Mouse (Mus musculus) cerebellum, adult 2 months (tissue): ENCODE data around the gene Vwa8. TPM values are rescaled to one million over a fixed set of nuclear protein-coding genes. Genes with fewer than 3 reads are reported as not detected.

ENCODE experiments used
- DNase-seq, 2 experiments: peaks; one replicate each; pipeline ENCODE4 v3.0.0; 2021
- H3K27ac ChIP-seq: fragments of 200-500 bp; 2 replicates; pipeline ENCODE4 v1.5.1; 2012; ENCODE audit warnings: low read length, control low read depth, inconsistent platforms; ENCODE audit not compliant: insufficient read depth
- H3K27me3 ChIP-seq: fragments of 200-500 bp; 2 replicates; pipeline ENCODE4 v1.6.1; 2012; ENCODE audit warnings: inconsistent platforms, mild to moderate bottlenecking, low read length, moderate library complexity; ENCODE audit not compliant: control insufficient read depth, insufficient read depth
- H3K4me1 ChIP-seq: fragments of 200-500 bp; 2 replicates; pipeline ENCODE4 v1.6.1; 2011; ENCODE audit warnings: low read length; ENCODE audit not compliant: control insufficient read depth, insufficient read depth
- H3K4me3 ChIP-seq: fragments of 200-500 bp; replicated peaks from 2 replicates; pipeline ENCODE3; 2011; ENCODE audit warnings: mild to moderate bottlenecking, low read depth, low read length, control low read depth; ENCODE audit not compliant: insufficient read depth
- CTCF ChIP-seq: fragments of 200-500 bp; IDR thresholded peaks from 2 replicates; pipeline ENCODE4 v1.5.1; 2011; ENCODE audit warnings: low read depth, mild to moderate bottlenecking, control low read depth, low read length, moderate library complexity, borderline replicate concordance; ENCODE audit not compliant: insufficient read depth
- POLR2A ChIP-seq: fragments of 200-500 bp; IDR thresholded peaks from 2 replicates; pipeline ENCODE4 v1.6.1; 2011; ENCODE audit warnings: low read length, control low read depth, borderline replicate concordance; ENCODE audit not compliant: insufficient read depth
- WGBS: fragments of 180-500 bp; shearing (Covaris S2); methylation state at CpG from one replicate; pipeline ENCODE4 v1.1.7; 2018; 5-methylcytosine and 5-hydroxymethylcytosine counted together
- polyA plus RNA-seq: library from polyadenylated mRNA; depleted of rRNA; stranded (reverse); fragments of >200 nt; gene quantifications from 2 replicates; pipeline ENCODE4 v1.2.3, GENCODE M21; 2012

Gene Vwa8
- polyA plus RNA-seq, 1 experiment: 46.7 TPM

DNA sequence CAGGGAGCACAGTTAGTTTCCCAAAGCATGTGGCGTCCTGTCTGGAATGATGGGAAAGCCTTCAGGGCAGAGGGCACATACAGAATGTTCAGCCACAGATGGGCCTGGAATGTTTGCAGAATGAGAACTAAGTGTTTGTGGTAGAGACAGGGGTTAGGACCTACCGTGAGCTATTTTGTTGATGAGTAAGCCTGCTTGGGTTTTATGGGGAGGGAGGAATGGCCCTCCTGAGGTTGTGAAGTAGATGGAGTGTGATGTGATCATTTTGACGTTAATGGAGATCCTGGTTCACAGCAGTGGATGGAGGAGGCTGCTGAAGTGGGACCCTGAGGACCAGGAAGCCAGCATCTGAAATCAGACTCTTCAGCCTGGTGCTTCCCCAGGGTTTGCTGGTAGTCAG lies 86.9 kb downstream of the Vwa8 start:
- Histone ChIP-seq H3K4me1 (no peaks in the 10 kb centered on the region), H3K4me3 (no peak overlapping the region), H3K27me3 (no peaks in the 10 kb centered on the region), H3K27ac (no peak overlapping the region)
- 61% methylated on average over 3 of the region's 3 CpGs for WGBS
- no peak for DNase-seq
- no peak for TF ChIP-seq CTCF
- TF ChIP-seq POLR2A: no peak

DNA sequence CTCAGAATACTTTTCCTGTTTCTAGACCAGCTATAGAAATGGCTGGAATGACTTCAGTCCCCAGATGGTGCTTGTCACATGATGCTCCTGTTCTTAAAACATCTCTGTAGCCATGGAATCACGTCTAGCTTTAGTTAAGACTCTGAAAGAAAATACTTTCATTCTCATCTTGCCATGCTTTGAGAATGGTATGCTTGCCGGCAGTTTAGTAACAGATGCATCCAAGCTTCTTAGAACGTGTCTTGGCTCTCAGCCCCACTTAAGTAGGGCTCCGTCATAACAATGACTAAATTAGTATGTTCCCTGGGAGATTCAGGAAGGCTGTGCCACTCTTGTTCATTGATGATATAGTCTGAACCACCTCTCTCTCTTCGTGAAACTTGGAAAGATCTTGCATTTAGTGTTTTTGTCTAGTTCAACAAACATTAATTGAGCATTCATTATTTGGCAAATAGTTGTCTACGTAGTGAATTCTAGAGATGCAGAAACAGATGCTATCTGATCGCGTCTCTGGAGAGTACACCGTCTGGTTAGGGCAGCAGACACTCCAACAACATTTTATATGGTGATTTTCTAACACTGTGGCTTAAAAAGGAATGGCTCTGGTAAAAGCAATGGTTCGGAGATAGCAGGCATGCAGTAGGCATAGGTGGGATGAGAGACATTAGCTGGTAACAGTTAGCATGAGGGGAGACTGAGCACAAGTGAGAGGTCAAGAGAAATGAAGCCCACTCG lies 93.1 kb downstream of the Vwa8 start:
- Histone ChIP-seq H3K27ac (no peak overlapping the region), H3K4me1 (no peaks in the 10 kb centered on the region), H3K4me3 (no peak overlapping the region), H3K27me3 (no peaks in the 10 kb centered on the region)
- 26% methylated on average over 11 of the region's 11 CpGs for WGBS
- TF ChIP-seq POLR2A: no peak
- TF ChIP-seq CTCF: no peak
- DNase-seq: peak in 1 of 2 experiments; percentile 18

DNA sequence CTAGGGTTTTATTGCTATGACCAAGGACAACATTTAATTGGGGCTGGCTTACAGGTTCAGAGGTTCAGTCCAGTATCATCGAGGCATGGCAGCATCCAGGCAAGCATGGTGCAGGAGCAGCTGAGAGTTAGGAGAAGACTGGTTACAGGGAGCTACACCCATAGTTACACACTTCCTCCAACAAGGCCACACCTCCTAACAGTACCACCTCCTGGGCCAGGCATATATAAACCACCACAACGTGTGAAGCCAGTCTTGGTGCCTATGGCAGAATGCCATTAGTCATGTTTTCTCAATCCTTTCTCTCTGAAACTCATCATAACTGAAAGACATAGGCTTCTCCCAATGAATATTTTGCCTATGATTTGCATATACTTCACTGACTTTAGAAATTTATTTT lies 106.9 kb downstream of the Vwa8 start:
- Histone ChIP-seq H3K27me3 (no peaks in the 10 kb centered on the region), H3K27ac (no peak overlapping the region), H3K4me3 (no peak overlapping the region), H3K4me1 (no peaks in the 10 kb centered on the region)
- no peak for TF ChIP-seq CTCF
- no peak for TF ChIP-seq POLR2A
- no peak for DNase-seq
- WGBS: 56% methylated on average over 2 of the region's 2 CpGs

DNA sequence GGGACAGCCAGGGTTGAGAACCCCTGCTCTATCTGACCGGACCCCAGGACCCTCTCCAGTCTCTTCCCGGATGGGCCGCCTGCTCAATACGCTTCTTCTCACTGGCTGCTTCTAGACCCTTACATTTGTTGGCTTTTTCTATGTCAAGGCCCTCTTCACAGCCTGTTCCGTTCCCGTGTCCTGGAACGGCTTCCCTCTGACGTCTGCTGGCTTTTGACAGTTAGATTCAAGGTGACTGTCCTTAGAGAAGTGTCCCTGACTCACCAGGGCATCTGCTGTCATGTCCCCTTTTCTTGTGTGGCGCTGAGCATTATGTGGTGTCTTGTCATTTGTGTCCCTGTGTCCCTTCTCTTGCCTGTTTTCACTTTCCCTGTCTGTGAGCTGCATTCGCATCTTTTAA lies 121.8 kb downstream of the Vwa8 start:
- TF ChIP-seq POLR2A (no peak), CTCF (no peak)
- H3K27me3 ChIP-seq: no peaks in the 10 kb centered on the region
- WGBS: 92% methylated on average over 10 of the region's 10 CpGs
- no peak for DNase-seq
- H3K27ac ChIP-seq: no peak overlapping the region
- H3K4me1 ChIP-seq: no peaks in the 10 kb centered on the region
- H3K4me3 ChIP-seq: no peak overlapping the region

DNA sequence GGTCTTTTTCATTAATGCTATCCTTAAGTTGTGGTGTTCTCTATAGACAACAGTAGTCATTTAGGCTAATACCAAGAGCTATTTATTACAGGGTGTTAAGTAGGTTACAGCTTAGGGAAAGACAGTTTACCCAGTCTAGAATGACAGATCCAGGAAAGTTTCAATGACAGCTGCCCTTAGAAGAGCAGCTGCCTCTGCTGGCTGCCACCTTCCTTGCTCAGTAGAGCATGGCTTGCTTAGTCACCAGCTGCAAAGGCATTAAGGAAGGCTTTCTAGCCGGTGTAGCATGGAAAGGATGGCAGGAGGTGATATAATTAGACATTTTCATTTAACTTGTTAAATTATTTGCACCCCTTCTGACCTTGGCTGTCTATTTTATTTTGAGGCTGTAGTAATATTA lies 123.6 kb downstream of the Vwa8 start:
- Histone ChIP-seq H3K4me3 (no peak overlapping the region), H3K4me1 (no peaks in the 10 kb centered on the region), H3K27ac (no peak overlapping the region), H3K27me3 (no peaks in the 10 kb centered on the region)
- WGBS: 11% methylated on average over 1 of the region's 1 CpGs
- DNase-seq: no peak
- TF ChIP-seq CTCF: no peak
- no peak for TF ChIP-seq POLR2A

DNA sequence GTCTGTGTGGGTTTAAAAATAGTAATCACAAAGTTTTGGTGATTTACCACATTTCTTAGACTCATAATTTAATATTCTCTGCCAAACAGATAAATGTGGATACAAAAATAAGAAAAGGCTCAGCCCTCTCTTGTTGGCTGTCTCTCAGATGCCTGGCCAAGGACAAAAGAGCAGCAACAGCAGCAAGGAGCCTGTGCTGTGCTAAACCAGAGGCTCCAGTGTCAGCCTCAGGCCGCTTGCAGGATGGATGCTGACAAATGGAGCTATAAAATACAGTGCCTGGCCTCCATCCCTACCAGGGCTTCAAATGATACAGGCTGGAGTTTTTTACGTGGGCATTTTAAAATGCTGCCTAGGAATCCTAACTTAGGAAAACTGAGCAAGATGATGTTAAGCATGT lies 134.3 kb downstream of the Vwa8 start:
- TF ChIP-seq CTCF (no peak), POLR2A (no peak)
- no peak overlapping the region for H3K27ac ChIP-seq
- WGBS: 83% methylated on average over 2 of the region's 2 CpGs

DNA sequence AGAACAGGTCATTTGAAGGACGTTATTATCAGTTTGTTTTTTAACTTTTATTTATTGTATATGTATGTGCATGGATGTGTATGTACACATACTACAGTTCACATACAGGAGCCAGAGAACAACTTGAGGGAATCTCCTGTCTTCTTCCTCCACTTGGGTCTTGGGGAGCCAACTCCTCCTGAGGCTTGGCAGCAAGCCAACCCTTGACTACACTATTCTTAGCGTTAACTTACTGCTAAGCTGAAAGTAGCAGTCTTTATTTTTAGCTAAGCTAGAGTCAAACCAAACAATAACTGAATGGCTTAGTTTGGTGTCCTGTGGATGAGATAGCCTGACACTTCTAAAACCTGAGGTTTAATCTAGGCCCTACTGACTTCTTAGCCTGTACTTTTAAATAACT lies 135.4 kb downstream of the Vwa8 start:
- Histone ChIP-seq H3K27me3 (no peaks in the 10 kb centered on the region), H3K4me3 (no peak overlapping the region), H3K27ac (no peak overlapping the region), H3K4me1 (no peaks in the 10 kb centered on the region)
- no peak for DNase-seq
- TF ChIP-seq CTCF (no peak), POLR2A (no peak)
- 46% methylated on average over 2 of the region's 2 CpGs for WGBS

More for the DNA sequence above, 134.3 kb downstream of the Vwa8 start:
- H3K4me3 ChIP-seq: no peak overlapping the region
- no peaks in the 10 kb centered on the region for H3K4me1 ChIP-seq
- H3K27me3 ChIP-seq: no peaks in the 10 kb centered on the region
- DNase-seq: no peak

DNA sequence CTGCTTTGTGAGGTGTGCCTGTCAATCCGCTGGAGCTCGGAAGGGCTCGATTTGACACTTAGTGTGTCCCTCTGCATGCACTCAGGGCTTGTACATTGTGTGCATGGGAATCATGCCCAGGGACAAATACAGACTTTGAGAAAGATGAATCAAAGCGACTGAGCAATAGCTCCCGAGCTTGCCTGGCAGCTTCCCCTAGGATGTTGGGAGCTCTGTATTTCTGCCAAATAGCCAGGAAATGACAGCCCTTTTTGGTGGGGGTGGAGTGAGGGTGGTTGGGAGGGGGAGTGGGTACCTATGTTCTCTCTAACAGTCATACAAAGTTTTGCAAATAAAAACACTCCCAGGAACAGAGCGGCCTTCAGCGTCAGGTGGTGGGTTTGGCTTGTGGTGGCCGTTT lies 138.7 kb downstream of the Vwa8 start:
- Histone ChIP-seq H3K4me1 (no peaks in the 10 kb centered on the region), H3K4me3 (no peak overlapping the region), H3K27me3 (no peaks in the 10 kb centered on the region), H3K27ac (no peak overlapping the region)
- WGBS: 53% methylated on average over 8 of the region's 8 CpGs
- no peak for DNase-seq
- TF ChIP-seq CTCF (no peak), POLR2A (no peak)
